14 mouse cellular contexts compared by ENCODE assay signal in the genomic region with DNA sequence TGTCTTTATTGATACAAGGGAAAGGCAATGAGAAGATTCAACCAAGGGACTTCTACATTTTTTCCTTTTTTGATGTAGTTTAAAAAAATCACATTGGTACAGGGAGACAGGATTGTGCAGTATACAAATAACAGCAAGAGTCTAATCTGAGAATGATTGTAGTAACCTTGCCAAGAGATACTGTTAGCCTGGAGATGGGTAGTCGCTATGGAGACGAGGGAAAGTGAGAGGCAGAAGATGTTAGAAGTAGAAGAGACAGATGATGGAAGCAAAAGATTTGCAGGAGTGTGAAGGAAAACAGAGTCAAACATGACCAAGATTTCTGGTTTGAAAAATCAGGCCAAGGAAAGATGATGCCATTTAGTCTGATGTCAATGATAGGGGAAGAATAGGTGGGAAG.
"Had no signal": no experiment of that assay in that cellular context is flagged by ENCODE, and none has a peak within 500 bp of the region (broad histone marks: within the 10 kb centered on the region; RNA-seq: fewer than 3 reads in every experiment).

No protein-coding gene starts in this region.

- H3K4me3 ChIP-seq: midbrain, embryonic 10.5 days; midbrain, embryonic 12.5 days; neural tube, embryonic 12.5 days; stomach, embryonic 15.5 days had no signal

- H3K36me3 ChIP-seq: midbrain, embryonic 10.5 days; midbrain, embryonic 12.5 days; neural tube, embryonic 12.5 days; stomach, embryonic 15.5 days had no signal

- H3K27me3 ChIP-seq: midbrain, embryonic 12.5 days; neural tube, embryonic 12.5 days; stomach, embryonic 15.5 days had no signal

- H3K4me1 ChIP-seq: midbrain, embryonic 10.5 days; midbrain, embryonic 12.5 days; neural tube, embryonic 12.5 days; stomach, embryonic 15.5 days had no signal

- DNase-seq: lung, adult 18-20 months; lung, embryonic 14.5 days; lung, postnatal 10 days; lung, postnatal 4 days; midbrain, embryonic 14.5 days; right cerebral cortex, postnatal 14 days; thymus, adult 18-20 months; thymus, postnatal 14 days; thymus, postnatal 36 days had no signal

- H3K4me2 ChIP-seq: lung, embryonic 14.5 days; midbrain, embryonic 12.5 days; neural tube, embryonic 12.5 days; stomach, embryonic 15.5 days had no signal

- H3K9ac ChIP-seq: lung, embryonic 14.5 days; midbrain, embryonic 12.5 days; neural tube, embryonic 12.5 days; stomach, embryonic 15.5 days had no signal

- H3K9me3 ChIP-seq: midbrain, embryonic 10.5 days; midbrain, embryonic 12.5 days; neural tube, embryonic 12.5 days; stomach, embryonic 15.5 days had no signal

- H3K27ac ChIP-seq: midbrain, embryonic 10.5 days; midbrain, embryonic 12.5 days; neural tube, embryonic 12.5 days; stomach, embryonic 15.5 days; stomach, postnatal 0 days had no signal
